Mouse (Mus musculus) G1E-ER4 (cell line): ENCODE results near the gene Focad. TPM values are rescaled to one million over a fixed set of nuclear protein-coding genes. Genes with fewer than 3 reads are reported as not detected.

Experiments
- GATA1 ChIP-seq: IDR thresholded peaks from one replicate; pipeline ENCODE4 v1.8.0; 2012; ENCODE audit warnings: low read length, inconsistent platforms
- polyA plus RNA-seq: library from polyadenylated mRNA; stranded (reverse); fragments of >175 nt; gene quantifications from 2 replicates; pipeline ENCODE4 v1.2.3, GENCODE M21; 2012

The Focad gene
- polyA plus RNA-seq, 1 experiment: 2.5 TPM

DNA sequence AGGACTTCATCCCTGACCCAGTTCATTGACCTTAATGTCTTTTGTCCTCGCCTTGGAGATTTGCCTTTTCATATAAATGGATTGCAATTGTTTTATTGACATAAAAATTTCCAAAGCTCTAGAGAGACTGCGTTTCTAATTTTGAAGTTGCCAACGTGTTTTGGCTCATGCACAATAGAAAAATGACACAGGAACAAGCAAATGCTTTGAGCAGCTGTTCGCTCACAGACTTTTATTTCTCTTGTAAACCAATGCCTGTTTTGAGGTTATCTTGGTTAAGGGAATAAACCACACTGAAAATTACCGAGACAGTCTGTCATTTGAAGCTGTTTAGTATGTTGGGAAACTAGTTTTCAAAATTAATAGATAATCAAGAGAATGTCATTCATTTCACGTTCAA lies 89.9 kb downstream of the Focad start:
- TF ChIP-seq GATA1: no peak

DNA sequence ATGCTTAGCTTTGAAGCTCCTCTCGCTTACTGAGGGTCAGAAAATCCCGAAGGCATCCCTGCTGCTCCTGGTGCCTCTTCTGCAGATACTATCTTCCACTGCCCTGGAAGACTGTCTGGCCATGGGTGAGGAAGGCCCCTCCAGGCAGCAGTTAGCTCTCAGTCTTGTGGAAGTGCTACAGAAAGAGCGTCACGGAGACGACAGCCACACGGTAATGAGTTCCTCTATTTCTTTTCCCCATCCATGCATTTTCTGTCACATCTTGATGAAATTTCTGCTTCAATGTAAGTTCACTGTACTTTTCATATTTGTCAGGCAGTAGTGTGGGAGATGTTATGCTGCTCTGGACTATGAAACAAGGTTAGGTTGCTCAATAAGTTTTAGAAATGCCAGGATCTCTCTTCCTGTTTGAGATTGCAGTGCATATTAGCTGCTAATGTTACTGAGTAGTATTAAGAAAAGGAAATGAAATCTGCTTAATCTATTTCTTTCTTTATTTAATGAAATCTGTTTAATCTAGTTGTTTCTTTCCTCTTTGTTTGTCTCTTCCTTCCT lies 91.5 kb downstream of the Focad start:
- TF ChIP-seq GATA1: no peak

DNA sequence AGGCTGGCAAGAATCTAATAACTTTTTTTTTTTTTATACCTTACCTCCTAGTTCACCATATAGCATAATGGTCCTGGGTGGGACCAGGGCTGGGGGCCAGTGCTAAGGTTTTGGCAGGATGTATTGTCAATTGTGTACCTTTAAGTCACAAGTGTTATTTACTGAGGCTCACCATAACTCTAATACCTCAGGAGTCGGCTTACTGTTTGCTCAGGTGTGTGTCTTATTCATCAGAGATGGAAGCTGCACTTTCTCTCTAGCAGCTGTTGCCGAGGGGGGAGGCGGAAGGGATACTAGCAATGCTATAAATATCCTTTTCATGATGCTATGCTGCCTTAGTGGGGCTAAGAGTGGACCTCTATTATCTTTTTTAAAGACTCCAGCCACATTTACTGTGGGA lies 93.2 kb downstream of the Focad start:
- TF ChIP-seq GATA1: no peak

DNA sequence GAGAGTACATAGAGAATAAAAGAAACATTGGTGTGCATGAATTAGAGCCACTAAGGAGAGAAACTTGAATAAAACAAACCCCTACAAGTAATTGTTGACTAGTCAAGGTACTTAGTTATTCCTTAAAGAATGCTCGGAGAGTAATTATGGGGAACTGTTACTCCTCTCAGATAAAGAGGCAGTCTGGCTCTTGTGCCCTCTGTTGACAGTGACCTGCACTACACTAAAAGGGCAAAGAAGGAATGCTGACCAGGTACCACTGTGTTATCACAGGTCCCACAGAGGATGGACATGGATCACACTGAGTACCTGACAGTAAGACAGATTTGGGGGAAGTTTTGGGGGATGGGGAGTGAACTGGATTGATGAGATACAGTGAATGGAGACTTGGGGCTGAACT lies 95.1 kb downstream of the Focad start:
- TF ChIP-seq GATA1: no peak

DNA sequence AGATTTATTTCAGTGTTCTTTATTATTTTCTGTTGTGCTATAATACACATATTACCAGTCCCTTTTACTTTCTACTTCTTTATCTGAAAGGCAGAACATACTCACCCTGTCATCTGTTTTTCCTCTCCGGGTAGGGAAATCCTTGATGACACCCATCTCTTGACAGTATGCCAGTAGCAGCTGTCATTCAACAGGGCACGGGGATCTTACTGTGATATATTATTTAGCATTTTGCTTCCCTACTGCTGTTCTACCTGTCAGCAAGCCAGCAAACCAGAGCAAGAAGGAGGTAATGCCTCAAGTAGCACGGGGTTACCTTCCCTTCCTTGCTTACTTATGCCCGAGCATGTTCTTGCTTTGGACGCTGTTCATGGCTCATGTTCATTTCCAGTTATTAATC lies 99.8 kb downstream of the Focad start:
- TF ChIP-seq GATA1: no peak

DNA sequence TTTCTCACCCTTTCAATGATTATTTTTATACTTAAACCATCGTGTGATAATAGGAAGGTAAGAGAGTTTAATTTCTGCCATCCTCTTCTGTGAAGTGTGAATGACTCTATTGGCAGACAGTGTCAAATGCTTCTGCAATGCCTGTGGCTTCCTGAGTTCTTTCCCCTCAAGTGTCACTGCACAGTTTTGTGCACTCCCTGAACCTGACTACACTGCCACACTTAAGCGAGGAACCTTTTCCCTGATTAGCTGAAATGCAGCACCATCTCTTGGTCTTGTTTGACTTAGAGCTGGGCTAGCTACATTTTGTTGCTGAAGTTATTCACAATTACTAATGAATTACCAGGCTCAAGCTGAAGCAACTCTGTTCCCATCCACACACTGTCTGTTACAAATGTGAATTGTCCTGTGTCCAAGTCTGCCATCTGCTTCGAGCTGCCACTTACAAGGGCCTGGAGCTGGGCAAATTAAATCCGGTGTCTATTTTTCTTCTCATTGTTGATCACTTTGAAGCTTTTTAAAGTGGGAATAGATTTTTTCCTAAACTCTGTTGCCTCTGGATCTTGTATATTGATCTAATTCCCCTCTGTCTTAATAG lies 101.6 kb downstream of the Focad start:
- TF ChIP-seq GATA1: no peak

DNA sequence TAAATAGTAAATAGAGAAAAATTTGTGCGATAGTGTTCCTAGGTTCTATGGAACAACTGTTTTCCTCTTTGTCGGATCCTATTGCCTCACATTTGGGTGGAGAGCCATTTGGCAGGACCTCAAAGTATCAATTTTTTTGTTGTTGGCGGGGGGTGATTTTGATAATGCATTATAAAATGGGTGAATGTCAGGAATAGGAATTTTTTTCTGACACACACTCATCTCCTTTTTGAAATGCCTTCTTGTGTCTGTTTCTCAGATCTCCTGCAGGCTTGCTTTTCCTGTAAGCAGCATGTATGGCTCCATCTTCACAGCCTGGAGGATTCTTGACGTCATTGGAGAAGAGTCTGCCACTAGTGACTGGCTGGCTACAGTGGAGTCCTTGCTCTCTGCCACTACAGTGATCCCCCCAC lies 102.1 kb downstream of the Focad start:
- no peak for TF ChIP-seq GATA1

DNA sequence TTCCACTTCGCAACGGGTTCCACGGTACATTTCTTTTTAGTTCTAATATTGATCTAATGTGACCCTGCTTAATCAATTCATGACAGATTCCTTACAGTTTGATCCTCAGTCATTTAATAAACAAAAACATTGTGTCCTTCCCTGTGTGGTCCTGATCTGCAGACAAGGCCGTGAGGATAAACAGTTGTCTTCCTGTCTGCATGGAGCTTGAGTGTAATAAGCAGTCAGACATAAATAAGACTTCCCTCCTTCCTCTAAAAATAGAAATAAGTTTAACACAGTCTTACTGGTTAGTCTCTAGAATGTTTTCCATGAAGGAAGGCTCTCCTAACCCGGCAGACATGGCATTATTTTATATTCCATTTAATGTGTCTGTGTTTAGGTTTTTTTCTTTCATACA lies 102.8 kb downstream of the Focad start:
- TF ChIP-seq GATA1: no peak

DNA sequence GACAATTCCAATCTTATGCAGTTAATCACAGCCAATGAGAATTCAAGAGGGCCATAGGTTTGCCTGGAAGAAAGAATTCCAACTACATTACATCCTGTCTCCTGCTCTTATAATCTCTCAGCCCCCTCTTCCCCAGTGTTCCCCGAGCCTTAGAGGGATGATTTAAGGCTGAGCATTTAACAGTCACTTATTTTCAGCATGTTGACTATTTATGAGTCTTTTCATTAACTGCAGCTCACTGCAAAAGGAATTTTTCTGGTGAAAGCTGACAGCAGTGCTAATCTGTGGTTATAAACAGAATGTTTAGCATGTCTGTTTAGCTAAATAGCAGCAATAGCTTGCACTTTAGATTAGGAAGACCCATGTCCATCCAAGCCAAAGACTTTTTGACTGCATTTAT lies 104.8 kb downstream of the Focad start:
- no peak for TF ChIP-seq GATA1

DNA sequence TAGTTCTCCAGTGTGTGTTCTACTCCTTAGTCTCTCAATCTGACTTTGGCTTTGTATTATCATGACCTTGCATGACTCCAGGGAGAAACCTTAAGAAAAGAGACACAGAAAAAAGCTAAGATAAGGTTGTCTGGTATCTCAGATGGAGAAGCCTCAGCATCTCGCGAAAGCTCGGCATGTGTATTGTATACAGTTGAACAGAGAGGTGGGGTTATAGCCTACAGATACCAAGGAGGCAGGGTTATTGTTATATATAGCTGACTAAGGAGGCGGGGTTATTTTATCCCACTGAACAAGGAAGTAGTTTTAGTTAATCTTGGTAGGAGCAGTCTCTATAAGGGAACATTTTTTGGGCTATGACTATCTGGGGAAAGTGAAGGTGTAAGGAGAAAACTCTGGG lies 106.6 kb downstream of the Focad start:
- TF ChIP-seq GATA1: no peak

DNA sequence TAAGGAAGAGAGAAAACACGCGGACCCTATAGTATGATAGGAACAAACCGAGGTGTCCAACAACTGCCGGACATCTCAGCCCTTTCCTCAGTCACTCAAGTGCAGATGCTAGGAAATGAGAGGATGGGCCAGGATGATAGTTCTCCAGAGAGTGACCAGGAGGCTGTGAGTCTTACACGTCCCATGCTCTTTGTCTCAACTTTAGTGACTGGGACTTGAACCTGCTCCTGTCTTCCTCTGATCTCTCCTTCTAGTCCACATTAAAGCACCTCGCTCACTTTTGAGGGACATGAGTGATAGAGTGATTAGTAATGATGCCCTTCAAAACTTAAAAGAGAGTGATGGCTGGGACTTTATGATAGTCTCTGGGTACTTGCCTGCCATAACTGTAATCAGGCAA lies 114.2 kb downstream of the Focad start:
- no peak for TF ChIP-seq GATA1

DNA sequence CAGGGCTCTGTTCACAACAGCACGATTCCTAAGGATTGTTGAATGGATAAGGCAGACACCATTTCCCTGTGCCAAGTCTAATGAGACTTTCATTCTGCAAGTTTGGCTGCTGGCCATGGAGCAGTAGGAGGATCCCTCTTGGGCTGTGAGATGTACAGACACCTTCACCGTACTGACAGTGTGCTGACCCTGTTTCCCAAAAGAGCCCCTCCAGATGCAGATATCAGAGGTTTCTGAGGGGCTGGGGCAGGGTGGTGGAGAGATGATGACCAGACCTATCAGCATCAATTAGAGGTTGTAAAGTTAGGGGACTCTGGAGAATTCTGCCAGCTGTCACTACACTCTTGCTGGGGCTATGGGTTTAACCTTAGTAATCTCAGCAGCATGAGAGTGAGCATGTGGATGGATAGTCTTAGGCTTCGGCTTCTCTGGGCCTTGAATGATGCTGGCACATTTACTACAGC lies 115.0 kb downstream of the Focad start:
- no peak for TF ChIP-seq GATA1

DNA sequence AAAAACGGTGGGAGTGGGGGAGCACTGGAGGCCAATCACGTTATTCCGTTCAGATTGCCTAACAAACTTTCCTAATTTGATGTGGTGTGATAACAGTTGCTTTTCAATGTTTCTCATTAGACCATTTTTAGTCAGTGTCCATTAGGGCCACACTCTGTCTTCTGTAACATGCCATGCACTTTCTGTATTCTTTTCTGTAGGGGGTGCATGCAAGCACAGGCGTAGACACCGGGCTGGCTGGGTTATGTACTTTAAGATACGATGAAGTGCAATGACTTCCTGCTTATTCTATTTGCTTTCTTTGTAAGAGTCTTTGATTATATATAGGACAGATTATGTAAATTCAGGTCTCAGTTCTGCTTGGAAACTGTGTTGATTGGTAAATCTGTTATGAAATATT lies 116.2 kb downstream of the Focad start:
- TF ChIP-seq GATA1: no peak

DNA sequence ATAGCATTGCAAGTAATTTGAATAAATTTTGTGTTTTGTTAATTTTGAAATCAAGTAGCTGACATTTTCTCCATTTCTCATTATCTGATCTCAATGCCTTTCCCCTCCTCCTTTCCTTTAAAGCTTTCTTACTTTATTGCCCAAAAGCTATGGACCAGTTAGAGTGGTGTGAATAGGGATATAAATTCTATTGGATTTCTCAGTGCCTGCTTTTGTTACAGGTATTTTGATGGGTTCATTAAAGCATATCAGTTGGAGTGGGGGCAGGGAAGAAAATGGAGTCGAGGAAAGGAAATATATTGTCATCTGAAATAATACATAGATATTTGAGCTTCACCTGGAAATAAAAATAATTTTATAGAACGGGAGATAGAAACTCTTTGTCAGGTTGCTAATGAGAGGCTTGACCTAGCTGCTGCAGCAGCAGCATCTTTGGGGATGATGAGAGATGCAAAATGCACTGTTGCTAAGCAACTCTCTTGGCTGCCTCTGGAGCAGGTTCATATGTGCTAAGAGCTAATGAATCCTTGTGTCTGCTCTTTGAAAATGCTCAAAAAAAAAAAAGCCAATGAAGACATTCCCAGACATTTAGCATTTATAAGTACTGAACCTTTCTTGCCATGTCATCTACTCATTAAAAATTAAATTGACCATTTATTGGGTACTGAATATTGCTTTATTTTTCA lies 116.9 kb downstream of the Focad start:
- no peak for TF ChIP-seq GATA1

DNA sequence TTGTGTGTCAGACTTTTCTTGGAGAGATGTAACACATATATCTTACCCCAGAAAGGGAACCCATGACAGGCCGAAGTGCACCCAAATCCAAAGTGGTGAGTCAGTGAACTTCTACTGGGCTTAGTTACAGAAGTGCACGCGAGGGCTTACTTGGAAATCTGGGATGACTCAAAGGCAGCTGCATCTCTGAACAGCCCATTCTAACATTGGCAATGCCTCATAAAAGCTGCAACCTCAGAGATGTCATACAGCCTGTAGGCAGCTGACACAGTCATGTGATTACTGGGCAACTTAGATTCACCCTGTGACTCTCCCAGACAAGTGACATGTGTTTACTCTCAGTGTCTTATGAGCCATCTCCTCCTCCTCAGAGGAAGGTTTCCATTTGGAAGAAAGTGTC lies 119.5 kb downstream of the Focad start:
- TF ChIP-seq GATA1: no peak

DNA sequence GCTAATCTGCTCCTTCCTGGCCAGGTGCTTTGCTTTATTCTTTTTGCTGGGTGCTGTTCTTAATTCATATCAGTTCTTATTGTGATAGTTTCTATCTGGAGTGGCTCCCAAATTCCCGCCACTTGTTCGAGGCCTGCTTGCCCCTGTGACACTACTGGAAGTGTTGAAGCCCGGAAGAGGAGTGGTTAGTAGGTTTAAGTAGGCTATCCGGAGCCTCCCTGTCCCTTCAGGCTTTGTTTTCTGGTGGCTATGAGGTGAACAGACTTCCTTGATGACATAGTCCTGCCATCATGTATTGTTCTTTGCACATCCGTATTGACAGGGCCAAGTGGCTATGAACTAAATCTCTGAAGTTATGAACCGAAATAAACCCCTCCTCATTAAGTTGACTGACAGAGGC lies 123.9 kb downstream of the Focad start:
- TF ChIP-seq GATA1: no peak

DNA sequence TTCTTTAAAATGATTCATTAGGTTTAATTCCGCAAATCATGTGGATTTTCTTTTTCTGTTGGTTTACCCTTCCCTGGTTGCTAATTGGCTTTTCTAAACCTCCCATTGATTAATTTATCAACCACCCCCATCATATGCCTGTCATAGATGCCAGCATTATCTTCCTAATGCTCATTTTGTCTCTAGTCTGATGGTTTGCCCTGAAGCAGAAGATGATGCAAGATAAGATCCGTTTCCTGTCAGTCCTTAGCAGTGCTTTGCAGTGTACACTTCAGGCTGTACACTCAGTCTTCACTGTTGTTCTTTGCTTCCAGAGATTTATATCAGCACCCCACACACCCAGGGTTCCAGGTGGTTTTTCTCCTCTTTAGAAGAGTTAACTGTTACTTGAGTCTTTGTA lies 124.4 kb downstream of the Focad start:
- TF ChIP-seq GATA1: no peak

DNA sequence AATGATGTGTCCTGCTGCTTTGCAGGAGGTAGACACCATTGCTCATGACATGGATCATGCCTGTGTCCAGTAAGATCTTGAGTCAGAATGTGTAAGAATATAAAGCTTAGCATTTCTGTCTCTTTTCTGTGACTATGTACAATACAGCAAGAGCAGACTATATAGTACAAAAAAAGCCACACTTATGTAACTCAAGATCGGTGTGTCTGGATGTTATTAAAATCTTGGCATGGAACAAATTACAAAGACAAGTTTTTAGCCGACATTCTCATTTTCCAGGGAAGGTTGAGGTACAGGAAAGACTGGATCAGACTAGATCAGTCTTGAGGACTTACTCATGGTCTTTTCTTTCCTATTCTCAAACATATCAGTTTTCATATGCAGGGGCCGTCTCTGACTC lies 136.9 kb downstream of the Focad start:
- no peak for TF ChIP-seq GATA1
